Mouse (Mus musculus): ENCODE results near the gene E2f4.
A peak's percentile ranks its signal among the peaks of the same experiment; 100 is the strongest.
"Not testable (repeated sequence)": the region's sequence is repeated elsewhere in the genome, so short reads cannot be mapped to it uniquely, and the experiment has no call there.

The E2f4 gene

GRCm38 (mm10) chr8:105269075-105269458 lies 28.4 kb upstream of the E2f4 start:
- DNase-seq (ENCODE audit: low read depth, low spot score), result no peak

GRCm38 (mm10) chr8:105269461-105269947 lies 28.0 kb upstream of the E2f4 start, which contains the start of gene Hsf4:
Gene Hsf4, plus strand, starts transcription at chr8:105269801.
- no peak for DNase-seq (ENCODE audit: low read depth, low spot score)

GRCm38 (mm10) chr8:105270101-105270915 lies 27.2 kb upstream of the E2f4 start:
- DNase-seq (ENCODE audit: low read depth, low spot score), result no peak

- DNase-seq (ENCODE audit: low read depth, low spot score), result no peak
Measured at GRCm38 (mm10) chr8:105270916-105271186, 26.6 kb upstream of the E2f4 start.

- no peak for DNase-seq (ENCODE audit: low read depth, low spot score)
Measured at GRCm38 (mm10) chr8:105275387-105275786, 22.1 kb upstream of the E2f4 start.

GRCm38 (mm10) chr8:105275840-105276239 lies 21.6 kb upstream of the E2f4 start, which contains the start of gene Nol3:
Gene Nol3, plus strand, starts transcription at chr8:105276140.
- no peak for DNase-seq (ENCODE audit: low read depth, low spot score)

GRCm38 (mm10) chr8:105276292-105277120 lies 21.0 kb upstream of the E2f4 start:
- DNase-seq (ENCODE audit: low read depth, low spot score), result no peak

- DNase-seq (ENCODE audit: low read depth, low spot score), result no peak
Measured at GRCm38 (mm10) chr8:105278911-105279334, 18.5 kb upstream of the E2f4 start.

GRCm38 (mm10) chr8:105280567-105280966 lies 16.9 kb upstream of the E2f4 start:
- no peak for DNase-seq (ENCODE audit: low read depth, low spot score)

- no peak for DNase-seq (ENCODE audit: low read depth, low spot score)
Measured at GRCm38 (mm10) chr8:105281821-105282220, 15.6 kb upstream of the E2f4 start.

GRCm38 (mm10) chr8:105282239-105282638 lies 15.2 kb upstream of the E2f4 start:
- no peak for DNase-seq (ENCODE audit: low read depth, low spot score)

GRCm38 (mm10) chr8:105283074-105283473 lies 14.4 kb upstream of the E2f4 start:
- no peak for DNase-seq (ENCODE audit: low read depth, low spot score)

- DNase-seq (ENCODE audit: low read depth, low spot score), result no peak
Measured at GRCm38 (mm10) chr8:105285514-105285913, 11.9 kb upstream of the E2f4 start.

- DNase-seq (ENCODE audit: low read depth, low spot score), result no peak
Measured at GRCm38 (mm10) chr8:105286907-105287306, 10.6 kb upstream of the E2f4 start.

GRCm38 (mm10) chr8:105288231-105288630 lies 9.2 kb upstream of the E2f4 start:
- DNase-seq (ENCODE audit: low read depth, low spot score), result no peak

- peak; percentile 94 for DNase-seq (ENCODE audit: low read depth, low spot score)
Measured at GRCm38 (mm10) chr8:105288958-105289732, 8.3 kb upstream of the E2f4 start.

GRCm38 (mm10) chr8:105289805-105290460 lies 7.5 kb upstream of the E2f4 start, which contains the start of gene 4931428F04Rik:
Gene 4931428F04Rik, minus strand, starts transcription at chr8:105289864.
- no peak for DNase-seq (ENCODE audit: low read depth, low spot score)

- peak; percentile 80 for DNase-seq (ENCODE audit: low read depth, low spot score)
Measured at GRCm38 (mm10) chr8:105290554-105291314, 6.7 kb upstream of the E2f4 start.

GRCm38 (mm10) chr8:105291364-105291763 lies 6.1 kb upstream of the E2f4 start:
- DNase-seq (ENCODE audit: low read depth, low spot score), result not testable (repeated sequence)

GRCm38 (mm10) chr8:105291802-105292201 lies 5.7 kb upstream of the E2f4 start:
- not testable (repeated sequence) for DNase-seq (ENCODE audit: low read depth, low spot score)

All from retina, postnatal 7 days (tissue).